Mouse (Mus musculus): ENCODE measurements around the gene Itpr2. TPM values are rescaled to one million over a fixed set of nuclear protein-coding genes. Genes with fewer than 3 reads are reported as not detected.

Itpr2 gene
- polyA plus RNA-seq, 1 experiment from 2014 or later = 4.1 TPM

DNA sequence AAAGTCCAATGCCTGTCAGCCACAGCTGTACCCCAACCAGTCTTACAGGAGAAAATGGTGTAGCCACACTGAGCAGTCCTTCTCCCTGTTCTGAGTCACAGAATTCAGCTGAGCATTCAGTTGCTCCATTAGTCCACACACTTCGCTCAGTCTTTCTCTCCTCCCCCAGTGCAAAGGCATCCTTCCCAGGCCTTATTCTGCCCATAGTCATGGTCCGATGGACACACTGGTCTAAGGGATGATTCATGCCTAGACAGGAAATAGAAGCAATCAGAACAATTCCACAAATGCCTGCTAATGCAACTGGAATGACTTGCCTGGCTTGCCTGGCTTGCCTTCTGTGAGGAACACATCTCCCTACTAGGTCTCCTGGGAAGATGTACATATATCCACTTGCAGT is 25.5 kb upstream of the Itpr2 start:
- Histone ChIP-seq H3K4me3 (no peak overlapping the region), H3K27ac (no peak overlapping the region), H3K27me3 (ENCODE audit: poor library complexity, severe bottlenecking) (no peaks in the 10 kb centered on the region), H3K4me1 (no peaks in the 10 kb centered on the region), H3K9me3 (no peaks in the 10 kb centered on the region), H3K36me3 (replicated peaks) (no peaks in the 10 kb centered on the region)
- WGBS = 95% methylated on average over 2 of the region's 2 CpGs
- no peak for DNase-seq (ENCODE audit: extremely low spot score, low spot score)

DNA sequence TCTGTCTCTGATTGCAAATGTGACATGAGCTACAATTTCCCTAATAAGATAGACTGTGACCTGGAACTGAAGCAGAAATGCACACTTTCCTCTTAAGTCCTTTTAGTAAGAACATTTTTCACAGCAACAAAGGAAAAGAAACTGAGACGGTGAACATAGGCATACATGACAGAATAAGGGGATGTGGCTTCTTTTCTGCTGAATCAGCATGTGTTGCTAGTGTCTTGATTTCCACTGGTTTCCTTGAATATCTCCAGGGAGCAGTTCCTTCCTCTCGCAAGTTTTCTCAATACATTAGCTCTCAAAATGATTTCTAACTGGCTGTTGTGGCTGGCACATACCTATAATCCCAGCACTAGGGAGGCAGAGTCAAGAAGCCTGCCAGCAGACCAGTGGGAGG is 23.5 kb upstream of the Itpr2 start:
- Histone ChIP-seq H3K36me3 (replicated peaks) (no peaks in the 10 kb centered on the region), H3K9me3 (no peaks in the 10 kb centered on the region), H3K4me1 (no peaks in the 10 kb centered on the region), H3K27me3 (ENCODE audit: poor library complexity, severe bottlenecking) (no peaks in the 10 kb centered on the region), H3K4me3 (no peak overlapping the region), H3K27ac (no peak overlapping the region)
- no peak for DNase-seq (ENCODE audit: extremely low spot score, low spot score)
- 92% methylated on average over 2 of the region's 2 CpGs for WGBS

DNA sequence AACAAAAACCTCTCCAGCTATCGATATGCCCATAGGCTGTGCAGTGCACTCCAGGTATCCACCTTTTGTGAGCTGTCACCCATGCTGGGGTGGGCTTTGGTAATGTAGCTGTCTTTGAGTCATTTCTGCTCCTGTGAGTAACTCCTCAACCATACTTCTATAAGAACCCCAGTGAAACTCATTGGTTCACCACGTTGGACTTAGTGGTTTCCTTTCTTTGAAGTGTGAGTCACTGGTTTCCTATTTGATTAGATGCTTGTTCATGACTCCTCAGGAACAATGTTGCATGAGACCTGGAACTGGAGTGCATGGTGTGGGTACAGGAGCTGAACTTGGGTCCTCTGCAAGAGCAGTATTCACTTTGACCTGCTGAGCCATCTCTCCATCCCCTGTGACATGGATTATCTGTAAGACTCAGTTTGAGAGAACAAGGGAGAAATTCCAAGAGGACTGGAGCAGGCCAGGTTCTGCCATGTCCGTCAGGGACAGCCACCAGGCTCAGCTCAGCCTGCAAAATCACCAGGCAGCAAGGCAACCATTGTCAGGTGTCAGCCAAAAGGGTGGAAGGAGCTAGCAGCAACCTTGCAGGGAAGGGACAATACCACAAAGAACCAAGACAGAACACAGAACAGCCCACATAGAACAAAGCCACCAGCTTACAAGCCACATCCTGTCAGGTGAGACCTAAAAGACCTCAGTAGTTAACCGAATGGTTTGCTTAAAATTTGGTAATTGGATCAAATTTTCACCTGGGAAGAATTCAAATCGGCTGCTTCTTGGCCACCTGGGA is 19.6 kb upstream of the Itpr2 start:
- Histone ChIP-seq H3K4me3 (no peak overlapping the region), H3K36me3 (replicated peaks) (no peaks in the 10 kb centered on the region), H3K4me1 (no peaks in the 10 kb centered on the region), H3K27ac (no peak overlapping the region), H3K9me3 (no peaks in the 10 kb centered on the region), H3K27me3 (ENCODE audit: poor library complexity, severe bottlenecking) (no peaks in the 10 kb centered on the region)
- DNase-seq (ENCODE audit: extremely low spot score, low spot score) = no peak
- 83% methylated on average over 5 of the region's 5 CpGs for WGBS

DNA sequence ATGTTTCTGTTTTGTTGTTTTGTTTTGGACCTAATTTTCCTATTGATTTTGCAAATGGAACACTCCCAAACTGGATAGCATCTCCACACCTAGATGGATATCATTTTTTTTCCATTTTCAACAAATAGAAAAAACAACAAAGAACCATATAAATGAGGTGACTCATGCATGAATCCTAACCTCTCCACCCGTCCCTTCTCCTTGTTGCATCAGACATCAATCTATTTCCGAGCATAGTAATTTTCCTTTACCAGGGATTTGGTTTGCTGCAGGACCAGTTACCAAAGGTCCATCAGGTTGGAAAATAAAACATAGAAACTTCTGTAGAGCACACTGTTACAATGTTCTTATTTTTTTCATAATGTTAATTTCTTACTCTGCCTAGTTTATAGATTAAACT is 17.0 kb upstream of the Itpr2 start:
- H3K27ac ChIP-seq = no peak overlapping the region
- H3K27me3 ChIP-seq (ENCODE audit: poor library complexity, severe bottlenecking) = no peaks in the 10 kb centered on the region
- 76% methylated on average over 2 of the region's 2 CpGs for WGBS
- no peak for DNase-seq (ENCODE audit: extremely low spot score, low spot score)
- no peaks in the 10 kb centered on the region for H3K36me3 ChIP-seq (replicated peaks)
- no peaks in the 10 kb centered on the region for H3K9me3 ChIP-seq
- H3K4me3 ChIP-seq = no peak overlapping the region
- H3K4me1 ChIP-seq = peaks cover 6% of the 10 kb centered on the region; the same call in 1 of the 2 replicates

DNA sequence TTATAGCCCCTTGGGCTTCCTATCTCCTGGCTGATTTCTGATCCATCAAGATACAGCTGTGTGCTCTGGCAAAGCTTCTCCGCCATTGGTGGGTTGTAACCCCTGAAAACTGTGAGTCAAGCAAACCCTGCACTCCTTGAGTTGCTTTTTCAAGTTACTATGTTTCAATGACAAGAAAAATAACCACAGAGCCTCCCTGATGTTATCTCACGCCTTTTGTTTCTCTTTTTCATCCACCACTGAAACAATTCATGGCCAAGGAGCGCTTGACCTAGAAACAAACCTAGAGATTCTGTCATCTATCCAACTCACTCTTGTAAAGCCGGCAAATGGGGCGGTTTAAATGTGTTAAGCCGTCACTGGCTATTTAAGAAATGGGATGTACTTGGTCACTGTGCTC is 13.9 kb upstream of the Itpr2 start:
- no peak overlapping the region for H3K4me3 ChIP-seq
- 87% methylated on average over 6 of the region's 6 CpGs for WGBS
- DNase-seq (ENCODE audit: extremely low spot score, low spot score) = no peak
- no peaks in the 10 kb centered on the region for H3K27me3 ChIP-seq (ENCODE audit: poor library complexity, severe bottlenecking)
- H3K9me3 ChIP-seq = no peaks in the 10 kb centered on the region
- no peaks in the 10 kb centered on the region for H3K36me3 ChIP-seq (replicated peaks)
- peaks cover 12% of the 10 kb centered on the region; the same call in 1 of the 2 replicates for H3K4me1 ChIP-seq
- no peak overlapping the region for H3K27ac ChIP-seq

DNA sequence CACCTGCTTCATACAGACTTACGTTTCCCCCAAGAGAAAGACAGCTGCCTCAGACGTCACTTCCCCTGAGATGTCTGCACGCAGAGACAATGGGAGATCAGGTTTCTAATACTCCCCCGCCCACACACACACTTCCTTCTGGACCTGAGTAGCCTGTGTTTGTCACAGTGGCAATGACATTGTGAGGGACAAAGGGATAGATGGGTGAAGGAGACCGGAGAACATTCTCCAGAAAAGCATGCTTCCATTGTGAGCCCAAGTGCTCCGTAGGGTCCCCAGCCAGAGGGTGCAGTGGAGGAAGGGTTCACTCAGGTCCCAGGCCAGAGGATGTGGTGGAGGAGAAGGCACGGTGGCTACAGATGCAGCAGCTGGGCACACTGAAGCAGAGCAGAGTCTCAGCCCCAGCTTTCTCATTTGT is 12.5 kb upstream of the Itpr2 start:
- no peaks in the 10 kb centered on the region for H3K27me3 ChIP-seq (ENCODE audit: poor library complexity, severe bottlenecking)
- H3K27ac ChIP-seq = no peak overlapping the region
- H3K4me1 ChIP-seq = peaks cover 12% of the 10 kb centered on the region; the same call in 1 of the 2 replicates
- no peaks in the 10 kb centered on the region for H3K36me3 ChIP-seq (replicated peaks)
- H3K9me3 ChIP-seq = no peaks in the 10 kb centered on the region
- no peak for DNase-seq (ENCODE audit: extremely low spot score, low spot score)
- H3K4me3 ChIP-seq = no peak overlapping the region
- WGBS = 57% methylated on average over 7 of the region's 7 CpGs

DNA sequence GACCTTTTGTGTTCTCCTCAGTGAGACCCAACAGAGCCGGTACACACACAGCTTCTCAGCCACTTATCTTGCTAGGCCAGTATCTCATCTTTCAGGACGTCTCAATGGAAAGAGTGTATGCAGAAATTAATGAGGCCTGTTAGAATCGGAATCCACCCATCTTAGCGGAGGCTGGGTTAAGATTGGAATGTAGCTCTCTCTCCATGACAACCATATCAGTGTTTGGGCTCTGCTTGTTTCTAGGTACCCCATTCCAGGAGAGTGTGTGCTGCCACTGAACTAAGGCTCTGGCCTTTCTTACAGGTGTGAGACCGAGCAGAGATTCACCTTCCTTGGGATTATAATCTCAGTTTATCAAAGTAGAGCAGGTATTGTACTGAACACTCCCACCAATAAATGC is 11.9 kb upstream of the Itpr2 start:
- 78% methylated on average over 5 of the region's 5 CpGs for WGBS

DNA sequence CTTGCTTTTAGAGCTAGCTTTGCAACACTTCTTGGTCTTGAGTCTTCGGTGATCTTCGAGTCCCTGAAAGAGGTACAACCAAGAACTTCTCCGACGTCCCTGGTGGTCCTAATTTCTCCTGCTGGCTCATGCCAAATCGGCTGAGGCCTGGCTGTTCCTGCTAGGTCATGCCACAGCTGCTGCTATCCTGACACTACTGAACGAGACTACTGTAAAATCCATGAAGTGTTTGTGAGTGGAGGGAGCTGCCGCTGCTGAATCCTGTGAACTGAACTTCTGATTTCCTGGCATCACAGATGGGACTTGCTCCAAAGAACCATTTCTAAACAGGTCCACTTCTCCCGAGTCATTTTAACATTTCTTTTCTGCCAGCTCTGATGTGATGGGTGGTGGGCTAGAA is 11.4 kb upstream of the Itpr2 start:
- Histone ChIP-seq H3K27ac (no peak overlapping the region), H3K36me3 (replicated peaks) (no peaks in the 10 kb centered on the region), H3K27me3 (ENCODE audit: poor library complexity, severe bottlenecking) (no peaks in the 10 kb centered on the region), H3K9me3 (no peaks in the 10 kb centered on the region), H3K4me3 (no peak overlapping the region), H3K4me1 (peaks cover 12% of the 10 kb centered on the region; the same call in 1 of the 2 replicates)
- DNase-seq (ENCODE audit: extremely low spot score, low spot score) = no peak
- 91% methylated on average over 8 of the region's 8 CpGs for WGBS

More for the DNA sequence above, 11.9 kb upstream of the Itpr2 start:
- Histone ChIP-seq H3K4me1 (peaks cover 12% of the 10 kb centered on the region; the same call in 1 of the 2 replicates), H3K9me3 (no peaks in the 10 kb centered on the region), H3K27me3 (ENCODE audit: poor library complexity, severe bottlenecking) (no peaks in the 10 kb centered on the region), H3K36me3 (replicated peaks) (no peaks in the 10 kb centered on the region), H3K4me3 (no peak overlapping the region), H3K27ac (no peak overlapping the region)
- DNase-seq (ENCODE audit: extremely low spot score, low spot score) = no peak

DNA sequence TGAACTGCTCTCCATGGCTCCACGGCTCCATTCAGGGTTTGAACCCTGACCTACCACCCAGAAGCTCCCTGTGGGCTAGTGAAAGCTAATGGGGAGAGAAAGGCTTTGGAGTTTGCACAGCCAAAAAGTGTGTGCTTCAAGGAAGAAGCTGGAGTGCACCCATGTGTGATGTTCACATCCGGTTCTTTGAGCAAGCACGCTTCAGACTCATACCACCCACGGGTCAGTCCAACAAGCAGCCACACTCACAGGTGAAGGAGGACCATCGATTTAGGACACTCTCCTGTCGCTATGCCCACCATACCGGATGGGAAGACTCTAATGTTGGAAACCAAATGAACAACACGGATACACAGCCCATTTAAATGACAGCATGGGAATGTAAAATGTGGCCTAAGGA is 9.5 kb upstream of the Itpr2 start:
- H3K4me3 ChIP-seq = no peak overlapping the region
- H3K27ac ChIP-seq = no peak overlapping the region
- H3K36me3 ChIP-seq (replicated peaks) = no peaks in the 10 kb centered on the region
- peaks cover 12% of the 10 kb centered on the region; the same call in 1 of the 2 replicates for H3K4me1 ChIP-seq
- no peak for DNase-seq (ENCODE audit: extremely low spot score, low spot score)
- no peaks in the 10 kb centered on the region for H3K27me3 ChIP-seq (ENCODE audit: poor library complexity, severe bottlenecking)
- WGBS = 79% methylated on average over 8 of the region's 8 CpGs
- H3K9me3 ChIP-seq = no peaks in the 10 kb centered on the region

DNA sequence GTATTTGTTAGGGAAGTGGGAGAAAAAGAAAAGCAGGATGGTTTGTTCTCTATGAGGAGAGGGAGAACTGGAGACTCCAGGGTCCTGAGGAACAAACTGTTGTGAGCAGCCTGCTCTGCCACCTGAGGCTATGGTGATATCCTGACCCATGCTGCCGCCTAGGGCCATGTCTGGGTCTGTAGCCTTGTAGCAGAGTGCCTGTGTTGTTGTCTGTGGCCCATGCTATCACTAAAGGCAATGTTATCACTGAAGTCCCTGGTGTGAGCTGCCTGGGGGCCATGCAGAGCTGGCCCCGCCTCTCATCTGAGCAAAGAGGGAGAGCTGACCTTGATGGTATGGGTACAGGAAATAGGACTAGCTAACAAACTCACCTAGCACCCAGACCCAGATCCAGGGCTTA is 7.9 kb upstream of the Itpr2 start:
- H3K4me3 ChIP-seq = no peak overlapping the region
- no peak overlapping the region for H3K27ac ChIP-seq
- no peaks in the 10 kb centered on the region for H3K36me3 ChIP-seq (replicated peaks)
- H3K4me1 ChIP-seq = peaks cover 12% of the 10 kb centered on the region; the same call in 1 of the 2 replicates
- DNase-seq (ENCODE audit: extremely low spot score, low spot score) = no peak
- no peaks in the 10 kb centered on the region for H3K9me3 ChIP-seq
- H3K27me3 ChIP-seq (ENCODE audit: poor library complexity, severe bottlenecking) = no peaks in the 10 kb centered on the region
- WGBS = 79% methylated on average over 2 of the region's 2 CpGs

DNA sequence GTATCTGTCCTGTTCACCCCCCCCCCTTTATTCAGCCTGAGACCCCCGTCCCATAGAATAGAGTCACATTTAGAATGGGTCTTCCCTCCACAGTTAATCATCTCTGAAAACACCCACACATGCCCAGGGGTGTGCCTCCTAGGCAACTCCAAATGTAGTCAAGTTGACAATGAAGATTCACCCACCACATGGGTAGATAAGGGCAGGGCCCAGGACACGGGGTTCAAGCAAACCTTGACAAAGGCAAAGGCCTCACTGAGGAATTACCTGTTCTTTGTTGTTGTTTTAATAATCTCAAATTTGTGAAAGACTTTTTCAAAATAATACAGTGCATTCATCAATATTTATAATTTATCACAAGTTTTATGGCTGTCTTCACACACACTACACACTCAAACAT is 2.4 kb upstream of the Itpr2 start:
- Histone ChIP-seq H3K4me3 (no peak overlapping the region), H3K27me3 (ENCODE audit: poor library complexity, severe bottlenecking) (peaks cover 50% of the 10 kb centered on the region), H3K4me1 (peaks cover 21% of the 10 kb centered on the region), H3K9me3 (no peaks in the 10 kb centered on the region), H3K27ac (no peak overlapping the region), H3K36me3 (replicated peaks) (no peaks in the 10 kb centered on the region)
- no peak for DNase-seq (ENCODE audit: extremely low spot score, low spot score)
- WGBS = 85% methylated on average over 2 of the region's 2 CpGs

DNA sequence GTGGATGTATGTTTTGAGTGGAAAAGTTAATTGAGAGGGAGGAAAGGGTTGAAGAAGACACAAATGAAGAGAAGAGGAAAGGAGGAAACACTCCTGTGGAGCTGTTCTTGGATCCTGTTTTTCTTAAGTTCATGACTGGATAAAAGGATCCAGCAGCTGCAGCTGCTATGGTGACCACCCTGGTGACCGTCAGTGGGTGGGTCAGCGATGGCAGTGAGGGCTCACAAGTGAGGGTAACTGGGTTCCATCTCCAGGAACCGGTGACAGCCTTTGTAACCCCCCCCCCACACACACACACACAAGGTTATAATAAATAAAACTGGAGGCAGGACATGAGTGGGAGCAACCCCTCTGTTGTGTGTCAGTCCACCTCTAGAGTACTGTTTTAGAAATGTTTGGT is 833 bp upstream of the Itpr2 start:
- DNase-seq (ENCODE audit: extremely low spot score, low spot score) = no peak
- peaks cover 52% of the 10 kb centered on the region for H3K27me3 ChIP-seq (ENCODE audit: poor library complexity, severe bottlenecking)
- WGBS = 50% methylated on average over 3 of the region's 3 CpGs
- H3K36me3 ChIP-seq (replicated peaks) = no peaks in the 10 kb centered on the region
- peak overlapping the region; percentile 79 for H3K4me3 ChIP-seq
- peaks cover 21% of the 10 kb centered on the region for H3K4me1 ChIP-seq
- H3K27ac ChIP-seq = no peak overlapping the region
- H3K9me3 ChIP-seq = no peaks in the 10 kb centered on the region

DNA sequence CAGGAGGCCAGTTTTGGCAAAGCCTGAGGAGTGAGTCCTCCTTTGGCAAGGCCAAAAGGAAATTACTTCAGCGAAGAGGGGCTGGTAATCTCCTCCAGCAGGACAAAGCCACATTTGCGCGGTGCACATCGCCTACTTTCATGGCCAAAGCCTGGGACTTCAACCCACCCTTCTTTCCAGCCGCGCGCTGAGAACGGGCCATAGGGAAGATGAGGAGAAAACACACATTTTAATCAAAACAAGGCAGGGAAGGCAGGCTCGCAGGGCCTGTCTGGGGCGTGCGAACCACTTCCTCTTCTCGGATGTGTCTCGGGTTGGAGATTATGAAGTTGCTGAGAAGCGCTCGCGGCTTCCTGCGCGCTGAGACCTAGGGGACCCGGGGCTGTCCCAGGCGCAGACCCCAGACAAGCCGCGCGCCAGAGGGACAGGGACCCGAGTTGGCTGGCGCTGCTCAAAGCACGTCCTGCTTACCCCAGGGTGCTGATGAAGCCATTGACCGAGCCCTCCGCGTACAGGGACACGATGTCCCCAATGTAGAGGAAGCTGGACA is 632 bp downstream of the Itpr2 start:
- H3K27ac ChIP-seq = peak overlapping the region; percentile 78

More for the DNA sequence above, 632 bp downstream of the Itpr2 start:
- H3K4me3 ChIP-seq = peak overlapping the region; percentile 79
- under 1% methylated on average over 30 of the region's 30 CpGs for WGBS
- peak; percentile 63 for DNase-seq (ENCODE audit: extremely low spot score, low spot score)
- peaks cover 52% of the 10 kb centered on the region for H3K27me3 ChIP-seq (ENCODE audit: poor library complexity, severe bottlenecking)
- H3K9me3 ChIP-seq = no peaks in the 10 kb centered on the region
- H3K4me1 ChIP-seq = peaks cover 21% of the 10 kb centered on the region
- no peaks in the 10 kb centered on the region for H3K36me3 ChIP-seq (replicated peaks)
